ENCODE assay signal across 9 mouse cellular contexts in genomic region chrX:140979546-140979945, GRCm38 (mm10). TPM values are rescaled to one million over a fixed set of nuclear protein-coding genes. Genes with fewer than 3 reads are reported as not detected.
DNase-seq lines count a peak whose midpoint lies in the region; ATAC-seq and TF ChIP-seq lines count a peak whose summit lies in the region.
"Had no signal": no experiment of that assay in that cellular context is flagged by ENCODE, and none has a peak within 500 bp of the region (broad histone marks: within the 10 kb centered on the region; RNA-seq: fewer than 3 reads in every experiment).

No protein-coding gene starts in this region.

- peak; percentile 52 for DNase-seq in 416B (ENCODE audit: low read depth)
- peak; percentile 47 for DNase-seq in heart, adult 8-10 months (ENCODE audit: low spot score)
- peak; percentile 2 for DNase-seq in left cerebral cortex, postnatal 4 days
- DNase-seq in cerebellum, adult 9-11 months, result no peak
- no peak for DNase-seq in midbrain, postnatal 0 days (ENCODE audit: low spot score)
- DNase-seq in thymus, postnatal 10 days (ENCODE audit: low spot score in 2 of 2), result no peak

- 0 out of 2 replicates have a peak, but pooled peaks have one; percentile 55 for ATAC-seq in forebrain, embryonic 13.5 days
- ATAC-seq in forebrain, embryonic 12.5 days (ENCODE audit: low FRiP score), result no peak
- no peak for ATAC-seq in midbrain, postnatal 0 days (ENCODE audit: low FRiP score)

- no peaks in the 10 kb centered on the region for H3K36me3 ChIP-seq in forebrain, embryonic 13.5 days (ENCODE audit: poor library complexity, severe bottlenecking)
- no peaks in the 10 kb centered on the region for H3K36me3 ChIP-seq in forebrain, embryonic 12.5 days (replicated peaks)
- no peaks in the 10 kb centered on the region for H3K36me3 ChIP-seq in midbrain, postnatal 0 days (ENCODE audit: insufficient read depth, low read length)
- H3K36me3 ChIP-seq: neural tube, embryonic 12.5 days had no signal

- no peaks in the 10 kb centered on the region for H3K4me1 ChIP-seq in forebrain, embryonic 13.5 days
- no peaks in the 10 kb centered on the region for H3K4me1 ChIP-seq in forebrain, embryonic 12.5 days
- H3K4me1 ChIP-seq in midbrain, postnatal 0 days (ENCODE audit: insufficient read depth, low read length), result no peaks in the 10 kb centered on the region
- H3K4me1 ChIP-seq: neural tube, embryonic 12.5 days had no signal

- H3K4me2 ChIP-seq in forebrain, embryonic 13.5 days, result no peak overlapping the region
- no peak overlapping the region for H3K4me2 ChIP-seq in forebrain, embryonic 12.5 days
- H3K4me2 ChIP-seq in midbrain, postnatal 0 days (ENCODE audit: low read depth, low read length, poor library complexity, severe bottlenecking), result no peak overlapping the region
- H3K4me2 ChIP-seq: neural tube, embryonic 12.5 days had no signal

- intact Hi-C loops in left cerebral cortex, postnatal 4 days (cut with DNase I), result no loop called here

- peaks cover 35% of the 10 kb centered on the region for H3K27me3 ChIP-seq in forebrain, embryonic 13.5 days
- H3K27me3 ChIP-seq in forebrain, embryonic 12.5 days, result peaks cover 47% of the 10 kb centered on the region
- H3K27me3 ChIP-seq in midbrain, postnatal 0 days (ENCODE audit: insufficient read depth, low read length), result peaks cover 7% of the 10 kb centered on the region; the same call in 1 of the 2 replicates

- H3K9me3 ChIP-seq in forebrain, embryonic 13.5 days (replicated peaks), result no peaks in the 10 kb centered on the region
- H3K9me3 ChIP-seq in forebrain, embryonic 12.5 days, result no peaks in the 10 kb centered on the region
- H3K9me3 ChIP-seq in midbrain, postnatal 0 days (ENCODE audit: low read length), result no peaks in the 10 kb centered on the region
- H3K9me3 ChIP-seq: neural tube, embryonic 12.5 days had no signal

- H3K9ac ChIP-seq in forebrain, embryonic 13.5 days, result no peak overlapping the region
- H3K9ac ChIP-seq in forebrain, embryonic 12.5 days, result no peak overlapping the region
- H3K9ac ChIP-seq in midbrain, postnatal 0 days (replicated peaks; ENCODE audit: low read length, poor library complexity, severe bottlenecking), result no peak overlapping the region
- H3K9ac ChIP-seq: neural tube, embryonic 12.5 days had no signal

- 74% methylated on average over 2 of the region's 2 CpGs for WGBS in forebrain, embryonic 13.5 days
- 85% methylated on average over 2 of the region's 2 CpGs for WGBS in forebrain, embryonic 12.5 days
- 73% methylated on average over 2 of the region's 2 CpGs for whole genome bisulfite sequencing in midbrain, postnatal 0 days

- no peak for TF ChIP-seq CTCF in midbrain, postnatal 0 days (IDR thresholded peaks at IDR 0.05)

- H3K4me3 ChIP-seq in forebrain, embryonic 13.5 days, result no peak overlapping the region
- H3K4me3 ChIP-seq in forebrain, embryonic 12.5 days (replicated peaks), result no peak overlapping the region
- no peak overlapping the region for H3K4me3 ChIP-seq in midbrain, postnatal 0 days (ENCODE audit: low read depth, low read length)
- H3K4me3 ChIP-seq: neural tube, embryonic 12.5 days had no signal

- H3K27ac ChIP-seq in forebrain, embryonic 13.5 days, result no peak overlapping the region
- no peak overlapping the region for H3K27ac ChIP-seq in forebrain, embryonic 12.5 days
- H3K27ac ChIP-seq in midbrain, postnatal 0 days (ENCODE audit: low read depth, low read length), result no peak overlapping the region
- H3K27ac ChIP-seq: neural tube, embryonic 12.5 days had no signal

RNA-seq across cellular contexts. Expression of gene Atg4a, which starts 22.8 kb away (rescaled TPM):
- 12.2 and 12.3 TPM in 2 replicates for polyA plus RNA-seq in forebrain, embryonic 13.5 days (2015; fragmentation: Nextera tagmentation; extraction: Ambion mirVana)
- 12.3 and 13.8 TPM in 2 replicates for polyA plus RNA-seq in forebrain, embryonic 12.5 days (2016; fragmentation: Nextera tagmentation; extraction: Ambion mirVana)
- total RNA-seq in heart, adult 8-10 months (2022), result 10 to 100 TPM; 10.0 to 14.0 (median 11.4) TPM
- total RNA-seq in left cerebral cortex, postnatal 4 days (2021), result 10 to 100 TPM; 18.4 to 20.5 TPM
- 4.4 and 12.0 TPM in 2 replicates for total RNA-seq in midbrain, postnatal 0 days (2014; rRNA removed)
- 11.6 and 12.0 TPM in 2 replicates for polyA plus RNA-seq in midbrain, postnatal 0 days (2015; fragmentation: Nextera tagmentation; extraction: Ambion mirVana)

RNA-seq across cellular contexts. Expression of gene Psmd10, which starts 23.0 kb away (rescaled TPM):
- 47.6 and 49.1 TPM in 2 replicates for polyA plus RNA-seq in forebrain, embryonic 13.5 days (2015; fragmentation: Nextera tagmentation; extraction: Ambion mirVana)
- 39.4 and 41.1 TPM in 2 replicates for polyA plus RNA-seq in forebrain, embryonic 12.5 days (2016; fragmentation: Nextera tagmentation; extraction: Ambion mirVana)
- total RNA-seq in heart, adult 8-10 months (2022), result 10 to 100 TPM; 12.3 to 14.2 (median 13.0) TPM
- 10 to 100 TPM; 14.5 to 19.7 TPM for total RNA-seq in left cerebral cortex, postnatal 4 days (2021)
- total RNA-seq in midbrain, postnatal 0 days (2014; rRNA removed), result 11.4 and 11.8 TPM in 2 replicates
- 33.2 and 34.4 TPM in 2 replicates for polyA plus RNA-seq in midbrain, postnatal 0 days (2015; fragmentation: Nextera tagmentation; extraction: Ambion mirVana)

Comparison
In these comparisons a context has a peak if more than half of its experiments do, and no peak if none do; other contexts are left out.
1. DNase-seq: peak in 416B (single experiment), heart, adult 8-10 months (single experiment) and left cerebral cortex, postnatal 4 days (single experiment); none in cerebellum, adult 9-11 months (single experiment), midbrain, postnatal 0 days (single experiment) and thymus, postnatal 10 days (0 of 2).